Mouse (Mus musculus): ENCODE measurements at regions not wholly inside any gene's neighbourhood (a gene's known extent, or its start where the extent isn't known, plus 50 kb on each side); places are given as distances from the start of the nearest gene placed in this dataset.

DNA sequence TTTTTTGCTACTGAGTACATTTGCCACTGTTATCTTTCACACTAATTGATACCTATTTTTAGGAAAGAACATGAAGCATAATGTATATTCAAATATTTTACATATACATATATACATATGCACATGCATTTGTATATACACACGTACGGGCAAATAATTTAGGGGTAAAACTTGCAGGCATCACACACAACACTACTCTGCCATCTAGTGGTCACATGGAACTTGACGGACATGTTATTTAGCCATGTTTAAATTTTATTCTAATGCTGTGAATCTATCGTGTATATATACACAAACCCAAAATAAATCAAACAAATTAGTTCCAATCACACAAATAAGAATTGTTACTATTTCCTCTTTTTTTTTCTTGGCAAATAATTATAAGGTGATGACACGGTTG, 466.5 kb downstream of the Kcnj2 start:
- TF ChIP-seq CTCF (IDR thresholded peaks at IDR 0.05; ENCODE audit: low read depth) = peak; percentile 83
- no peak for TF ChIP-seq EP300 (optimal IDR thresholded peaks at IDR 0.05)
